8 mouse cellular contexts compared by ENCODE assay signal in genomic region chr15:9070912-9071555, GRCm38 (mm10). TPM values are rescaled to one million over a fixed set of nuclear protein-coding genes. Genes with fewer than 3 reads are reported as not detected.
DNase-seq lines count a peak whose midpoint lies in the region; ATAC-seq and TF ChIP-seq lines count a peak whose summit lies in the region.

Gene Nadk2 (plus strand): TSS chr15:9071260.

- H3K4me1 ChIP-seq in CH12.LX (ENCODE audit: control insufficient read depth in 1 of 2, insufficient read depth in 2 of 2) = peaks cover 0 to 38% of the 10 kb centered on the region in 2 experiments; a peak in 2 of 4 replicates
- H3K4me1 ChIP-seq in forebrain, embryonic 11.5 days (replicated peaks; ENCODE audit: control insufficient read depth, insufficient read depth, low read length) = peaks cover 4% of the 10 kb centered on the region; the same call in 1 of the 2 replicates
- peaks cover 35% of the 10 kb centered on the region for H3K4me1 ChIP-seq in heart, embryonic 16.5 days (ENCODE audit: control insufficient read depth, insufficient read depth, low read length)
- H3K4me1 ChIP-seq in liver, embryonic 15.5 days (replicated peaks) = peaks cover 37% of the 10 kb centered on the region
- H3K4me1 ChIP-seq in neural tube, embryonic 12.5 days = peaks cover 22% of the 10 kb centered on the region

- 0 out of 2 replicates have a peak within 1 kb of the TSS, but pooled peaks have one; percentile 8 for H3K27ac ChIP-seq in CH12.LX (ENCODE audit: insufficient read depth, low read depth)
- H3K27ac ChIP-seq in forebrain, embryonic 11.5 days (ENCODE audit: low read depth, low read length) = peak within 1 kb of the TSS; percentile 87
- H3K27ac ChIP-seq in heart, embryonic 16.5 days (ENCODE audit: low read length) = peak within 1 kb of the TSS; percentile 98
- peak within 1 kb of the TSS; percentile 97 for H3K27ac ChIP-seq in liver, embryonic 15.5 days (replicated peaks)
- H3K27ac ChIP-seq in neural tube, embryonic 12.5 days = peak within 1 kb of the TSS; percentile 77

- TF ChIP-seq EP300 in CH12.LX (IDR thresholded peaks at IDR 0.05; ENCODE audit: low read length) = no peak

- H3K9me3 ChIP-seq in CH12.LX (replicated peaks; ENCODE audit: low read length) = no peaks in the 10 kb centered on the region
- H3K9me3 ChIP-seq in forebrain, embryonic 11.5 days (ENCODE audit: control insufficient read depth, low read length) = no peaks in the 10 kb centered on the region
- H3K9me3 ChIP-seq in heart, embryonic 16.5 days (replicated peaks; ENCODE audit: control insufficient read depth, low read length) = no peaks in the 10 kb centered on the region
- H3K9me3 ChIP-seq in liver, embryonic 15.5 days (replicated peaks) = no peaks in the 10 kb centered on the region
- no peaks in the 10 kb centered on the region for H3K9me3 ChIP-seq in neural tube, embryonic 12.5 days

- H3K9ac ChIP-seq in CH12.LX (ENCODE audit: insufficient read depth, low read depth) = peak within 1 kb of the TSS; percentile 82
- H3K9ac ChIP-seq in forebrain, embryonic 11.5 days (ENCODE audit: low read length) = peak within 1 kb of the TSS; percentile 88
- peak within 1 kb of the TSS; percentile 97 for H3K9ac ChIP-seq in heart, embryonic 16.5 days (ENCODE audit: low read length)
- peak within 1 kb of the TSS; percentile 99 for H3K9ac ChIP-seq in liver, embryonic 15.5 days
- peak within 1 kb of the TSS; percentile 91 for H3K9ac ChIP-seq in neural tube, embryonic 12.5 days

- TF ChIP-seq POLR2A in CH12.LX (IDR thresholded peaks at IDR 0.05; ENCODE audit: low read depth, low read length) = peak; percentile 72

- H3K36me3 ChIP-seq in CH12.LX (replicated peaks in 1 of 2; ENCODE audit: control insufficient read depth in 1 of 2, insufficient read depth in 1 of 2, low read length in 1 of 2) = peaks cover 0 to 4% of the 10 kb centered on the region in 2 experiments
- no peaks in the 10 kb centered on the region for H3K36me3 ChIP-seq in forebrain, embryonic 11.5 days (ENCODE audit: control insufficient read depth, insufficient read depth, low read length)
- H3K36me3 ChIP-seq in heart, embryonic 16.5 days (ENCODE audit: control insufficient read depth, insufficient read depth) = no peaks in the 10 kb centered on the region
- H3K36me3 ChIP-seq in liver, embryonic 15.5 days (replicated peaks) = peaks cover 4% of the 10 kb centered on the region
- H3K36me3 ChIP-seq in neural tube, embryonic 12.5 days = no peaks in the 10 kb centered on the region

- DNase-seq in CH12.LX (ENCODE audit: extremely low read depth) = peak; percentile 97
- DNase-seq in c-Kit-positive CD71-positive TER-119-negative erythroid progenitor cells, embryonic 14.5 days (ENCODE audit: low read depth) = peak; percentile 99
- DNase-seq in forebrain, embryonic 11.5 days (ENCODE audit: low spot score) = peak; percentile 99
- peak; percentile 99 to 100 for DNase-seq in kidney, postnatal 36 days
- DNase-seq in telencephalon, adult 2 months (ENCODE audit: low read depth, low spot score) = peak; percentile 98

- peak; percentile 99 for ATAC-seq in forebrain, embryonic 11.5 days (replicated peaks; ENCODE audit: low FRiP score)
- ATAC-seq in heart, embryonic 16.5 days (replicated peaks; ENCODE audit: extremely low read depth, insufficient read depth, low FRiP score) = peak; percentile 99
- peak; percentile 91 for ATAC-seq in liver, embryonic 15.5 days (ENCODE audit: insufficient read depth)
- peak; percentile 99 for ATAC-seq in neural tube, embryonic 12.5 days (ENCODE audit: low FRiP score, low read depth)

- WGBS in forebrain, embryonic 11.5 days = under 1% methylated on average over 34 of the region's 54 CpGs
- WGBS in heart, embryonic 16.5 days = under 1% methylated on average over 52 of the region's 54 CpGs
- WGBS in liver, embryonic 15.5 days (ENCODE audit: insufficient replicate concordance) = under 1% methylated on average over 51 of the region's 54 CpGs
- WGBS in neural tube, embryonic 12.5 days = 1% methylated on average over 54 of the region's 54 CpGs

- no peaks in the 10 kb centered on the region for H3K79me2 ChIP-seq in CH12.LX (replicated peaks; ENCODE audit: control insufficient read depth, extremely low read depth, insufficient read depth, poor library complexity, severe bottlenecking)

- TF ChIP-seq RAD21 in CH12.LX (IDR thresholded peaks at IDR 0.05; ENCODE audit: low read depth, low read length) = no peak

- peak within 1 kb of the TSS; percentile 90 for H3K4me2 ChIP-seq in CH12.LX (ENCODE audit: insufficient read depth, low read depth, poor library complexity, severe bottlenecking)
- H3K4me2 ChIP-seq in forebrain, embryonic 11.5 days (ENCODE audit: low read depth, low read length, severe bottlenecking) = peak within 1 kb of the TSS; percentile 78
- H3K4me2 ChIP-seq in heart, embryonic 16.5 days (ENCODE audit: low read depth, low read length) = peak within 1 kb of the TSS; percentile 91
- peak within 1 kb of the TSS; percentile 83 for H3K4me2 ChIP-seq in liver, embryonic 15.5 days
- peak within 1 kb of the TSS; percentile 78 for H3K4me2 ChIP-seq in neural tube, embryonic 12.5 days (replicated peaks)

- in situ Hi-C loops in CH12.LX (cut with MboI; ENCODE audit: low pct_ligation_motif_present, low pct_unique_long_range_greater_than_20kb, low sequenced_read_pairs) = no loop called here

- no peaks in the 10 kb centered on the region for H3K27me3 ChIP-seq in CH12.LX (replicated peaks)
- no peaks in the 10 kb centered on the region for H3K27me3 ChIP-seq in forebrain, embryonic 11.5 days (ENCODE audit: control insufficient read depth, insufficient read depth, low read length)
- no peaks in the 10 kb centered on the region for H3K27me3 ChIP-seq in heart, embryonic 16.5 days (ENCODE audit: control insufficient read depth, insufficient read depth, low read length)
- H3K27me3 ChIP-seq in liver, embryonic 15.5 days = no peaks in the 10 kb centered on the region
- H3K27me3 ChIP-seq in neural tube, embryonic 12.5 days (replicated peaks) = no peaks in the 10 kb centered on the region

- peak within 1 kb of the TSS; percentile 69 to 90 (median 73) for H3K4me3 ChIP-seq in CH12.LX (replicated peaks in 1 of 3; ENCODE audit: low read depth in 2 of 3, low read length in 2 of 3, poor library complexity in 1 of 3)
- peak within 1 kb of the TSS; percentile 85 for H3K4me3 ChIP-seq in forebrain, embryonic 11.5 days (ENCODE audit: low read depth, low read length)
- H3K4me3 ChIP-seq in heart, embryonic 16.5 days (ENCODE audit: low read length) = peak within 1 kb of the TSS; percentile 97
- peak within 1 kb of the TSS; percentile 95 for H3K4me3 ChIP-seq in liver, embryonic 15.5 days (replicated peaks)
- H3K4me3 ChIP-seq in neural tube, embryonic 12.5 days = peak within 1 kb of the TSS; percentile 93

- TF ChIP-seq CTCF in CH12.LX (conservative IDR thresholded peaks at IDR 0.05 in 1 of 2, IDR thresholded peaks at IDR 0.05 in 1 of 2; ENCODE audit: low read depth in 2 of 2, low read length in 2 of 2) = no peak

- dilution Hi-C loops in CH12.LX (cut with MboI; ENCODE audit: extremely low pct_ligation_motif_present, extremely low pct_unique_long_range_greater_than_20kb, low sequenced_read_pairs) = no loop called here

TF ChIP-seq in CH12.LX, 34 proteins besides CTCF, POLR2A, EP300 and RAD21:
- TF ChIP-seq UBTF (IDR thresholded peaks at IDR 0.05; ENCODE audit: low read depth, low read length) = 0 out of 2 replicates have a peak, but pooled peaks have one; percentile 43
- peak; percentile 95 for TF ChIP-seq E2F4 (IDR thresholded peaks at IDR 0.05; ENCODE audit: insufficient replicate concordance, low read depth, low read length)
- 0 out of 2 replicates have a peak, but pooled peaks have one; percentile 22 for TF ChIP-seq MYC (IDR thresholded peaks at IDR 0.05; ENCODE audit: low read depth, low read length)
- no peak for TF ChIP-seq KAT2A (IDR thresholded peaks at IDR 0.05; ENCODE audit: insufficient replicate concordance, low read length)
- no peak for TF ChIP-seq NELFE (IDR thresholded peaks at IDR 0.05; ENCODE audit: low read depth, low read length)
- no peak for TF ChIP-seq MAFK (IDR thresholded peaks at IDR 0.05; ENCODE audit: insufficient replicate concordance, low read length)
- 0 out of 2 replicates have a peak, but pooled peaks have one; percentile 6 for TF ChIP-seq ETS1 (conservative IDR thresholded peaks at IDR 0.05; ENCODE audit: low read depth, low read length)
- TF ChIP-seq SIN3A (IDR thresholded peaks at IDR 0.05; ENCODE audit: low read length) = peak; percentile 88
- no peak for TF ChIP-seq ZKSCAN1 (IDR thresholded peaks at IDR 0.05; ENCODE audit: borderline replicate concordance, low read depth, low read length)
- no peak for TF ChIP-seq JUN (IDR thresholded peaks at IDR 0.05; ENCODE audit: insufficient read depth, low read depth, low read length)
- TF ChIP-seq CHD2 (IDR thresholded peaks at IDR 0.05; ENCODE audit: low read length) = peak; percentile 66; the same call in 1 of the 2 replicates
- TF ChIP-seq TBP (conservative IDR thresholded peaks at IDR 0.05; ENCODE audit: low read depth, low read length) = peak; percentile 71
- TF ChIP-seq MAX (IDR thresholded peaks at IDR 0.05; ENCODE audit: low read length) = peak; percentile 57; the same call in 1 of the 2 replicates
- peak; percentile 85 for TF ChIP-seq NRF1 (IDR thresholded peaks at IDR 0.05; ENCODE audit: low read depth, low read length)
- peak; percentile 46; the same call in 1 of the 2 replicates for TF ChIP-seq TCF12 (IDR thresholded peaks at IDR 0.05; ENCODE audit: low read depth, low read length)
- peak; percentile 33; the same call in 1 of the 2 replicates for TF ChIP-seq MAZ (IDR thresholded peaks at IDR 0.05; ENCODE audit: low read depth, low read length)
- peak; percentile 56 for TF ChIP-seq BHLHE40 (IDR thresholded peaks at IDR 0.05; ENCODE audit: low read depth, low read length)
- 0 out of 2 replicates have a peak, but pooled peaks have one; percentile 26 for TF ChIP-seq IRF4 (IDR thresholded peaks at IDR 0.05; ENCODE audit: low read depth, low read length)
- 0 out of 2 replicates have a peak, but pooled peaks have one; percentile 16 for TF ChIP-seq MEF2A (IDR thresholded peaks at IDR 0.05; ENCODE audit: borderline replicate concordance, low read depth, low read length)
- peak; percentile 30; the same call in 1 of the 2 replicates for TF ChIP-seq HCFC1 (IDR thresholded peaks at IDR 0.05; ENCODE audit: low read depth, low read length)
TF ChIP-seq in CH12.LX: peak in this region for 15.

RNA-seq across cellular contexts. Expression of gene Nadk2, which starts in this region (rescaled TPM):
- total RNA-seq in CH12.LX (2012; rRNA removed) (15.2 and 22.6 TPM in 2 replicates), CH12.LX (2014; rRNA removed) (35.1 and 37.6 TPM in 2 replicates)
- polyA plus RNA-seq in CH12.LX (2012; ENCODE audit: insufficient read length, low read depth) = 30.1 and 33.4 TPM in 2 replicates
- 37.1 and 38.2 TPM in 2 replicates for polyA plus RNA-seq in forebrain, embryonic 11.5 days (2014; fragmentation: Nextera tagmentation; extraction: Ambion mirVana)
- polyA plus RNA-seq in heart, embryonic 16.5 days (2015; fragmentation: Nextera tagmentation; extraction: Ambion mirVana) = 41.5 and 45.8 TPM in 2 replicates
- polyA plus RNA-seq in liver, embryonic 15.5 days (2015; fragmentation: Nextera tagmentation; extraction: Ambion mirVana) = 97.8 and 101 TPM in 2 replicates
- 33.1 and 33.3 TPM in 2 replicates for polyA plus RNA-seq in neural tube, embryonic 12.5 days (2016; fragmentation: Nextera tagmentation; extraction: Ambion mirVana)

Comparison
In these comparisons a context has a peak if more than half of its experiments do, and no peak if none do; other contexts are left out.
1. Peak in every context shown above with its lines: DNase-seq, ATAC-seq, H3K4me3 ChIP-seq and H3K27ac ChIP-seq.
2. H3K27ac ChIP-seq: peak in every context shown above with its lines; median percentile 98 in heart, embryonic 16.5 days; 97 in liver, embryonic 15.5 days; 87 in forebrain, embryonic 11.5 days; 77 in neural tube, embryonic 12.5 days; 8 in CH12.LX.